Mouse (Mus musculus): Measurements from ENCODE around the gene Acox3. TPM values are rescaled to one million over a fixed set of nuclear protein-coding genes. Genes with fewer than 3 reads are reported as not detected.

Acox3 gene
- polyA plus RNA-seq, 1 experiment from 2014 or later: 13.1 TPM

DNA sequence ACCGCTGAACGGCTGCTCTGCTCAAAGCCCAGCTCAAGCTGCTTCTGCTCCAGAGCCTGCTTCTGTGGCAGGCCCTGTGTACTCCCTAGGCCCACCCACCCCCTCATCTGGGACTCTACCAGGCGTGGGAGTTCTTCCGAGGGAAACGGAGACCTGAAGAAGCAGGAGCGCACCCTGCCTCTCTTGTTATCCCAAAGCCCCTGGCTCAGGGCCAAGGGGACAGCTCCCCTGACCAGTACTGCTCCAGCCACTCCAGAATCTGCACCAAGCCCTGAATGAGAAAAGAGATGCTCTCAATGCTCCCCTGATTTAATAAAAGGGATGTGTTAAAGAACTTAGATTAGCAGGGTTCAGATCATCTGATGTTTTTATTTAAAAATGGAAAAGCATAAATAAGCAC is 78.4 kb downstream of the Acox3 start:
- Histone ChIP-seq H3K27ac (ENCODE audit: low read depth, low read length) (no peak overlapping the region), H3K4me3 (ENCODE audit: low read length) (no peak overlapping the region), H3K9me3 (ENCODE audit: control insufficient read depth, low read length) (no peaks in the 10 kb centered on the region), H3K9ac (ENCODE audit: low read depth, low read length) (no peak overlapping the region), H3K4me1 (ENCODE audit: control insufficient read depth, insufficient read depth, low read length) (no peaks in the 10 kb centered on the region), H3K4me2 (replicated peaks; ENCODE audit: low read depth, low read length) (no peak overlapping the region), H3K36me3 (ENCODE audit: control insufficient read depth, insufficient read depth, low read length) (no peaks in the 10 kb centered on the region), H3K27me3 (ENCODE audit: control insufficient read depth, insufficient read depth, low read length) (no peaks in the 10 kb centered on the region)
- 53% methylated on average over 6 of the region's 6 CpGs for WGBS
- ATAC-seq (ENCODE audit: low FRiP score, low TSS enrichment): no peak

GRCm38 (mm10) chr5:35662021-35662545 is 79.2 kb downstream of the Acox3 start:
- Histone ChIP-seq H3K36me3 (ENCODE audit: control insufficient read depth, insufficient read depth, low read length) (no peaks in the 10 kb centered on the region), H3K4me1 (ENCODE audit: control insufficient read depth, insufficient read depth, low read length) (no peaks in the 10 kb centered on the region), H3K9me3 (ENCODE audit: control insufficient read depth, low read length) (no peaks in the 10 kb centered on the region), H3K27me3 (ENCODE audit: control insufficient read depth, insufficient read depth, low read length) (no peaks in the 10 kb centered on the region), H3K4me3 (ENCODE audit: low read length) (no peak overlapping the region), H3K27ac (ENCODE audit: low read depth, low read length) (no peak overlapping the region), H3K9ac (ENCODE audit: low read depth, low read length) (no peak overlapping the region), H3K4me2 (replicated peaks; ENCODE audit: low read depth, low read length) (no peak overlapping the region)
- no peak for ATAC-seq (ENCODE audit: low FRiP score, low TSS enrichment)
- 85% methylated on average over 9 of the region's 9 CpGs for WGBS

Other genes with a start within 250 kb of the Acox3 start
- not detected in 2 replicates for gene Hmx1, start 193.9 kb upstream of the Acox3 start, polyA plus RNA-seq (2014; fragmentation: Nextera tagmentation; extraction: Ambion mirVana)
- gene Cpz, start 57.3 kb upstream of the Acox3 start, polyA plus RNA-seq (2014; fragmentation: Nextera tagmentation; extraction: Ambion mirVana): 1.5 and 2.1 TPM in 2 replicates
- 7.9 and 10.2 TPM in 2 replicates for gene Trmt44, start 8.0 kb upstream of the Acox3 start, polyA plus RNA-seq (2014; fragmentation: Nextera tagmentation; extraction: Ambion mirVana)
- 7.0 and 8.6 TPM in 2 replicates for gene Htra3, start 96.7 kb downstream of the Acox3 start, polyA plus RNA-seq (2014; fragmentation: Nextera tagmentation; extraction: Ambion mirVana)
- gene Sh3tc1, start 156.9 kb downstream of the Acox3 start, polyA plus RNA-seq (2014; fragmentation: Nextera tagmentation; extraction: Ambion mirVana): 4.2 and 11.3 TPM in 2 replicates
- gene Ablim2, start 174.8 kb downstream of the Acox3 start, polyA plus RNA-seq (2014; fragmentation: Nextera tagmentation; extraction: Ambion mirVana): 0.30 and 2.5 TPM in 2 replicates